Mouse (Mus musculus) small intestine, adult 2 months (tissue): ENCODE data around the gene St6galnac6.

ENCODE experiments used
- CTCF ChIP-seq: fragments of 200-500 bp; IDR thresholded peaks from 2 replicates; pipeline ENCODE4 v1.5.1; 2012; ENCODE audit warnings: low read depth, mild to moderate bottlenecking, control low read depth, inconsistent platforms, low read length, moderate library complexity, mixed read lengths; ENCODE audit not compliant: insufficient replicate concordance, insufficient read length; ENCODE audit errors: extremely low read depth
- POLR2A ChIP-seq: fragments of 200-500 bp; IDR thresholded peaks from 2 replicates; pipeline ENCODE4 v1.6.1; 2012; ENCODE audit warnings: low read depth, mild to moderate bottlenecking, control low read depth, inconsistent platforms, low read length, moderate library complexity

DNA sequence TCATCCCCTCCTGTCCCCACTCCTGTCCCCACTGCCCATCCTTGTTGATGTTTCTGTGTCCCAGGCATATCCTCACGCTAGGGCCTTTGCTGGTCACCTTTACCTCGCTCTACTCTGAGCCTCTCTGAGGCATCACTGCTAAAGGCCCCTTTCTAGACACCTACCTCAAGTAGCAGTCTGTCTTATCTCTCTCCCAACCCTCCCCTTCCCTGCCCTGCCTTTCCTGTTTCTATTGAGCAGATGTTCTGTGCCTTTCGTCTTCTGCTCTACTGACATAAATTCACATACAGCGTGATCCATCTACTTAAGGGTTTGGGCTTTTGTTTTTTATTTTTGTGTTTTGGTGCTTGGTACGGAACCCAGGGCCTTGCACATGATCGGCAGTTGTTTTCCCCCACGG, 43.5 kb upstream of the St6galnac6 start:
- no peak for TF ChIP-seq POLR2A
- TF ChIP-seq CTCF: no peak
